Mouse (Mus musculus) lung, embryonic 16.5 days (tissue): ENCODE results near the gene Pom121l2. TPM values are rescaled to one million over a fixed set of nuclear protein-coding genes. Genes with fewer than 3 reads are reported as not detected.

Source experiments
- ATAC-seq: fragments of 200-750 bp; cut with Nextera tagmentation; 2 replicates; pipeline ENCODE4 v1.8.0; 2017; ENCODE audit warnings: low read depth, mild to moderate bottlenecking, moderate library complexity
- H3K27ac ChIP-seq: fragments of 300-500 bp; sonication (generic); 2 replicates; pipeline ENCODE4 v1.5.1; 2014; ENCODE audit warnings: mild to moderate bottlenecking, control low read depth, low read length
- H3K27me3 ChIP-seq: fragments of 300-500 bp; sonication (generic); 2 replicates; pipeline ENCODE4 v1.6.1; 2014; ENCODE audit warnings: low read depth, low read length, mixed read lengths; ENCODE audit not compliant: control insufficient read depth, insufficient read depth
- H3K36me3 ChIP-seq: fragments of 300-500 bp; sonication (generic); 2 replicates; pipeline ENCODE4 v1.6.1; 2014; ENCODE audit warnings: low read length; ENCODE audit not compliant: control insufficient read depth, insufficient read depth
- H3K4me1 ChIP-seq: fragments of 300-500 bp; sonication (generic); replicated peaks from 2 replicates; pipeline ENCODE4 v1.6.1; 2014; ENCODE audit warnings: low read length, mixed read lengths; ENCODE audit not compliant: control insufficient read depth, insufficient read depth
- H3K4me2 ChIP-seq: fragments of 300-500 bp; sonication (generic); 2 replicates; pipeline ENCODE4 v1.6.1; 2014; ENCODE audit warnings: low read depth, low read length, control low read depth
- H3K4me3 ChIP-seq: fragments of 300-500 bp; sonication (generic); 2 replicates; pipeline ENCODE4 v1.5.1; 2014; ENCODE audit warnings: mild to moderate bottlenecking, low read length, control low read depth
- H3K9ac ChIP-seq: fragments of 300-500 bp; sonication (generic); 2 replicates; pipeline ENCODE4 v1.6.1; 2014; ENCODE audit warnings: low read length, control low read depth
- H3K9me3 ChIP-seq: fragments of 300-500 bp; sonication (generic); 2 replicates; pipeline ENCODE4 v1.6.1; 2016; ENCODE audit warnings: low read length; ENCODE audit not compliant: control insufficient read depth
- WGBS: fragments of 180-500 bp; shearing (Covaris S2); extraction: QIAGEN DNeasy Blood & Tissue Kit; methylation state at CpG from one replicate; pipeline ENCODE4 v1.1.7; 2014; 5-methylcytosine and 5-hydroxymethylcytosine counted together
- polyA plus RNA-seq: library from polyadenylated mRNA; unstranded; fragments of >200 nt; fragmentation: Nextera tagmentation; extraction: Ambion mirVana; gene quantifications from 2 replicates; pipeline ENCODE4 v1.2.1, GENCODE M21; 2015

Gene Pom121l2
- polyA plus RNA-seq, 1 experiment from 2014 or later: 0.16 TPM

- Histone ChIP-seq H3K9ac (no peak overlapping the region), H3K27ac (no peak overlapping the region), H3K4me1 (peaks cover 10% of the 10 kb centered on the region; the same call in 1 of the 2 replicates), H3K4me3 (no peak overlapping the region), H3K4me2 (no peak overlapping the region), H3K9me3 (no peaks in the 10 kb centered on the region), H3K27me3 (peaks cover 54% of the 10 kb centered on the region), H3K36me3 (no peaks in the 10 kb centered on the region)
- ATAC-seq: no peak
- 18% methylated on average over 3 of the region's 3 CpGs for WGBS
These were observed 17.4 kb downstream of the Pom121l2 start for GRCm38 (mm10) chr13:21998412-21998811.

GRCm38 (mm10) chr13:21999147-21999546, 18.2 kb downstream of the Pom121l2 start:
- Histone ChIP-seq H3K4me3 (no peak overlapping the region), H3K27me3 (peaks cover 61% of the 10 kb centered on the region), H3K9me3 (no peaks in the 10 kb centered on the region), H3K9ac (no peak overlapping the region), H3K4me1 (peaks cover 10% of the 10 kb centered on the region; the same call in 1 of the 2 replicates), H3K27ac (no peak overlapping the region), H3K36me3 (no peaks in the 10 kb centered on the region), H3K4me2 (no peak overlapping the region)
- no peak for ATAC-seq
- 46% methylated on average over 4 of the region's 4 CpGs for WGBS

GRCm38 (mm10) chr13:22001346-22001745, 20.4 kb downstream of the Pom121l2 start:
- H3K4me1 ChIP-seq: peaks cover 13% of the 10 kb centered on the region
- H3K4me3 ChIP-seq: no peak overlapping the region
- no peaks in the 10 kb centered on the region for H3K9me3 ChIP-seq
- 0 out of 2 replicates have a peak overlapping the region, but pooled peaks have one; percentile 18 for H3K4me2 ChIP-seq
- no peak overlapping the region for H3K27ac ChIP-seq
- WGBS: 57% methylated on average over 2 of the region's 2 CpGs
- no peak for ATAC-seq
- H3K36me3 ChIP-seq: no peaks in the 10 kb centered on the region
- peaks cover 69% of the 10 kb centered on the region for H3K27me3 ChIP-seq
- no peak overlapping the region for H3K9ac ChIP-seq

GRCm38 (mm10) chr13:22001823-22002222, 20.8 kb downstream of the Pom121l2 start:
- 13% methylated on average over 5 of the region's 5 CpGs for WGBS
- H3K9me3 ChIP-seq: no peaks in the 10 kb centered on the region
- no peak for ATAC-seq
- no peak overlapping the region for H3K9ac ChIP-seq
- H3K36me3 ChIP-seq: no peaks in the 10 kb centered on the region
- H3K27me3 ChIP-seq: peaks cover 69% of the 10 kb centered on the region
- H3K4me2 ChIP-seq: 0 out of 2 replicates have a peak overlapping the region, but pooled peaks have one; percentile 18
- H3K4me1 ChIP-seq: peaks cover 13% of the 10 kb centered on the region
- no peak overlapping the region for H3K4me3 ChIP-seq
- no peak overlapping the region for H3K27ac ChIP-seq

GRCm38 (mm10) chr13:22005605-22006333, 24.8 kb downstream of the Pom121l2 start:
- WGBS: under 1% methylated on average over 45 of the region's 45 CpGs
- peak overlapping the region; percentile 70 for H3K4me3 ChIP-seq
- peaks cover 15% of the 10 kb centered on the region for H3K4me1 ChIP-seq
- peak overlapping the region; percentile 64 for H3K9ac ChIP-seq
- ATAC-seq: peak; percentile 92
- H3K27ac ChIP-seq: peak overlapping the region; percentile 46
- H3K27me3 ChIP-seq: peaks cover 75% of the 10 kb centered on the region
- no peaks in the 10 kb centered on the region for H3K9me3 ChIP-seq
- no peaks in the 10 kb centered on the region for H3K36me3 ChIP-seq
- peak overlapping the region; percentile 99 for H3K4me2 ChIP-seq

GRCm38 (mm10) chr13:22006334-22007120, 25.5 kb downstream of the Pom121l2 start:
- Histone ChIP-seq H3K4me3 (peak overlapping the region; percentile 70), H3K9me3 (no peaks in the 10 kb centered on the region), H3K27ac (peak overlapping the region; percentile 46), H3K4me1 (peaks cover 15% of the 10 kb centered on the region), H3K27me3 (peaks cover 70% of the 10 kb centered on the region), H3K9ac (peak overlapping the region; percentile 64), H3K4me2 (peak overlapping the region; percentile 99), H3K36me3 (no peaks in the 10 kb centered on the region)
- WGBS: under 1% methylated on average over 38 of the region's 38 CpGs
- ATAC-seq: peak; percentile 95

- WGBS: 3% methylated on average over 18 of the region's 18 CpGs
- peak overlapping the region; percentile 60 for H3K9ac ChIP-seq
- H3K4me1 ChIP-seq: peaks cover 15% of the 10 kb centered on the region
- H3K36me3 ChIP-seq: no peaks in the 10 kb centered on the region
- no peak overlapping the region for H3K27ac ChIP-seq
- H3K4me3 ChIP-seq: peak overlapping the region; percentile 70
- peaks cover 72% of the 10 kb centered on the region for H3K27me3 ChIP-seq
- peak overlapping the region; percentile 99 for H3K4me2 ChIP-seq
- no peaks in the 10 kb centered on the region for H3K9me3 ChIP-seq
- ATAC-seq: no peak
These were observed 26.1 kb downstream of the Pom121l2 start for GRCm38 (mm10) chr13:22007121-22007510.

GRCm38 (mm10) chr13:22007872-22008271, 26.9 kb downstream of the Pom121l2 start:
- peaks cover 15% of the 10 kb centered on the region for H3K4me1 ChIP-seq
- 47% methylated on average over 7 of the region's 7 CpGs for WGBS
- no peaks in the 10 kb centered on the region for H3K9me3 ChIP-seq
- H3K27me3 ChIP-seq: peaks cover 76% of the 10 kb centered on the region
- no peak for ATAC-seq
- H3K36me3 ChIP-seq: no peaks in the 10 kb centered on the region
- no peak overlapping the region for H3K4me3 ChIP-seq
- H3K4me2 ChIP-seq: no peak overlapping the region
- H3K27ac ChIP-seq: no peak overlapping the region
- H3K9ac ChIP-seq: no peak overlapping the region

- no peak overlapping the region for H3K9ac ChIP-seq
- H3K27me3 ChIP-seq: peaks cover 74% of the 10 kb centered on the region
- no peak overlapping the region for H3K27ac ChIP-seq
- H3K9me3 ChIP-seq: no peaks in the 10 kb centered on the region
- no peak overlapping the region for H3K4me2 ChIP-seq
- ATAC-seq: no peak
- H3K4me1 ChIP-seq: peaks cover 16% of the 10 kb centered on the region
- no peaks in the 10 kb centered on the region for H3K36me3 ChIP-seq
- no peak overlapping the region for H3K4me3 ChIP-seq
- 73% methylated on average over 3 of the region's 3 CpGs for WGBS
These were observed 27.7 kb downstream of the Pom121l2 start for GRCm38 (mm10) chr13:22008707-22009106.
